Mouse (Mus musculus): ENCODE measurements at regions not wholly inside any gene's neighbourhood (a gene's known extent, or its start where the extent isn't known, plus 50 kb on each side); places are given as distances from the start of the nearest gene placed in this dataset.

- DNase-seq (ENCODE audit: extremely low spot score in 1 of 2, low spot score in 1 of 2), result no peak
Measured at GRCm38 (mm10) chr19:14333041-14334012, 264.5 kb downstream of the Tle4 start.

GRCm38 (mm10) chr19:14337025-14337424, 260.8 kb downstream of the Tle4 start:
- DNase-seq (ENCODE audit: extremely low spot score in 1 of 2, low spot score in 1 of 2), result no peak

GRCm38 (mm10) chr19:14340759-14341158, 257.1 kb downstream of the Tle4 start:
- DNase-seq (ENCODE audit: extremely low spot score in 1 of 2, low spot score in 1 of 2), result peak in 1 of 2 experiments; percentile 36

- DNase-seq (ENCODE audit: extremely low spot score in 1 of 2, low spot score in 1 of 2), result no peak
Measured at GRCm38 (mm10) chr19:14343890-14344289, 254.0 kb downstream of the Tle4 start.

GRCm38 (mm10) chr19:14344467-14344866, 253.4 kb downstream of the Tle4 start:
- no peak for DNase-seq (ENCODE audit: extremely low spot score in 1 of 2, low spot score in 1 of 2)

GRCm38 (mm10) chr19:14347026-14347425, 250.8 kb downstream of the Tle4 start:
- DNase-seq (ENCODE audit: extremely low spot score in 1 of 2, low spot score in 1 of 2), result no peak

- no peak for DNase-seq (ENCODE audit: extremely low spot score in 1 of 2, low spot score in 1 of 2)
Measured at GRCm38 (mm10) chr19:14347429-14347828, 250.4 kb downstream of the Tle4 start.

- no peak for DNase-seq (ENCODE audit: extremely low spot score in 1 of 2, low spot score in 1 of 2)
Measured at GRCm38 (mm10) chr19:14349753-14350152, 248.1 kb downstream of the Tle4 start.

- DNase-seq (ENCODE audit: extremely low spot score in 1 of 2, low spot score in 1 of 2), result no peak
Measured at GRCm38 (mm10) chr19:14351728-14352340, 246.0 kb downstream of the Tle4 start.

- no peak for DNase-seq (ENCODE audit: extremely low spot score in 1 of 2, low spot score in 1 of 2)
Measured at GRCm38 (mm10) chr19:14352551-14352950, 245.3 kb downstream of the Tle4 start.

- DNase-seq (ENCODE audit: extremely low spot score in 1 of 2, low spot score in 1 of 2), result peak in 1 of 2 experiments; percentile 31
Measured at GRCm38 (mm10) chr19:14353151-14353550, 244.7 kb downstream of the Tle4 start.

- DNase-seq (ENCODE audit: extremely low spot score in 1 of 2, low spot score in 1 of 2), result peak; percentile 13 to 22
Measured at GRCm38 (mm10) chr19:14355128-14355527, 242.7 kb downstream of the Tle4 start.

- no peak for DNase-seq (ENCODE audit: extremely low spot score in 1 of 2, low spot score in 1 of 2)
Measured at GRCm38 (mm10) chr19:14355946-14356345, 241.9 kb downstream of the Tle4 start.

- no peak for DNase-seq (ENCODE audit: extremely low spot score in 1 of 2, low spot score in 1 of 2)
Measured at GRCm38 (mm10) chr19:14360611-14361010, 237.2 kb downstream of the Tle4 start.

- DNase-seq (ENCODE audit: extremely low spot score in 1 of 2, low spot score in 1 of 2), result no peak
Measured at GRCm38 (mm10) chr19:14369098-14369604, 228.7 kb downstream of the Tle4 start.

GRCm38 (mm10) chr19:14371360-14371759, 226.5 kb downstream of the Tle4 start:
- no peak for DNase-seq (ENCODE audit: extremely low spot score in 1 of 2, low spot score in 1 of 2)

GRCm38 (mm10) chr19:14373996-14374395, 223.9 kb downstream of the Tle4 start:
- no peak for DNase-seq (ENCODE audit: extremely low spot score in 1 of 2, low spot score in 1 of 2)

- DNase-seq (ENCODE audit: extremely low spot score in 1 of 2, low spot score in 1 of 2), result no peak
Measured at GRCm38 (mm10) chr19:14380898-14381297, 217.0 kb downstream of the Tle4 start.

GRCm38 (mm10) chr19:14387796-14388195, 210.1 kb downstream of the Tle4 start:
- DNase-seq (ENCODE audit: extremely low spot score in 1 of 2, low spot score in 1 of 2), result no peak

- peak in 1 of 2 experiments; percentile 16 for DNase-seq (ENCODE audit: extremely low spot score in 1 of 2, low spot score in 1 of 2)
Measured at GRCm38 (mm10) chr19:14388539-14388938, 209.3 kb downstream of the Tle4 start.
